Mouse (Mus musculus) C2C12 (cell line): ENCODE results near the gene Rnf26. TPM values are rescaled to one million over a fixed set of nuclear protein-coding genes. Genes with fewer than 3 reads are reported as not detected.

Experiments used
- H3K27me3 ChIP-seq: one replicate; pipeline ENCODE4 v1.6.1; 2011; ENCODE audit not compliant: control insufficient read depth, insufficient read depth, insufficient read length
- H3K36me3 ChIP-seq: one replicate; pipeline ENCODE4 v1.6.1; 2011; ENCODE audit not compliant: control insufficient read depth, insufficient read depth
- H3K4me3 ChIP-seq: one replicate; pipeline ENCODE4 v1.5.1; 2011; ENCODE audit warnings: mild to moderate bottlenecking, control low read depth; ENCODE audit not compliant: poor library complexity, insufficient read depth, severe bottlenecking
- H3K79me2 ChIP-seq: one replicate; pipeline ENCODE4 v1.6.1; 2011; ENCODE audit not compliant: control insufficient read depth, insufficient read depth
- H3K79me3 ChIP-seq: one replicate; pipeline ENCODE4 v1.6.1; 2011; ENCODE audit warnings: low read depth, control low read depth
- H3ac ChIP-seq: one replicate; pipeline ENCODE3; 2011; ENCODE audit warnings: low read depth; ENCODE audit not compliant: control insufficient read depth, insufficient read length
- CEBPB ChIP-seq: IDR thresholded peaks from one replicate; pipeline ENCODE4 v1.6.1; 2011; ENCODE audit warnings: low read depth, mild to moderate bottlenecking, control low read depth, moderate library complexity
- CTCF ChIP-seq: IDR thresholded peaks from one replicate; pipeline ENCODE4 v1.5.1; 2011; ENCODE audit not compliant: control insufficient read depth, insufficient read depth, insufficient read length
- FOSL1 ChIP-seq: IDR thresholded peaks from one replicate; pipeline ENCODE4 v1.8.0; 2011; ENCODE audit warnings: mild to moderate bottlenecking, low read length; ENCODE audit not compliant: poor library complexity, insufficient read depth, severe bottlenecking
- MAX ChIP-seq: IDR thresholded peaks from one replicate; pipeline ENCODE4 v1.6.1; 2011; ENCODE audit warnings: mild to moderate bottlenecking, control low read depth
- MYOD1 ChIP-seq: IDR thresholded peaks from one replicate; pipeline ENCODE4 v1.6.1; 2011; ENCODE audit warnings: low read depth; ENCODE audit not compliant: control insufficient read depth, insufficient read length
- MYOG ChIP-seq: IDR thresholded peaks from one replicate; pipeline ENCODE4 v1.6.1; 2011; ENCODE audit not compliant: control insufficient read depth, insufficient read length; ENCODE audit errors: extremely low read depth
- USF1 ChIP-seq: IDR thresholded peaks from one replicate; pipeline ENCODE4 v1.6.1; 2011; ENCODE audit warnings: low read depth, mild to moderate bottlenecking, control low read depth, moderate library complexity
- polyA plus RNA-seq: library from polyadenylated mRNA; unstranded; fragments of >200 nt; fragmentation: generic; extraction: Trizol; gene quantifications from one replicate; pipeline ENCODE4 v1.2.1, GENCODE M21; 2012; ENCODE audit warnings: missing spikeins

The Rnf26 gene
- polyA plus RNA-seq, 1 experiment = 52.6 TPM

DNA sequence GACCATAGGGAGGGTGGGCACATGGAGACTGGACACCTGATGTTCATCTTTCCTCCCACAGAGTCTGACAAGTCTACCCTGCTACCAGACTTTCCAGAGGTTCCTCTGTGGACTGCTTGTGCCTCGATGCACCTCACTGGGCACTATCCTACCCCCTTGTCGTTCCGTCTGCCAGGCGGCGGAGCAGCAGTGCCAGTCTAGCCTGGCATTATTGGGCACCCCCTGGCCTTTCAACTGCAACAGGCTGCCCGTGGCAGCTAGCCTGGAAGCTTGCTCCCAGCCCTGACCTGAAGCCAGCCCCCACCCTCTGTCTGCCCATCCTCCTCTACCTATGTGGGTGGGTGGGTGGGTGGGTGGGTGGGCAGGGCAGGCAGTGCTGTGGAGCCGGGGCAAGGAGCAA lies 7.1 kb downstream of the Rnf26 start:
- Histone ChIP-seq H3K4me3 (no peak overlapping the region), H3K79me2 (peaks cover 52% of the 10 kb centered on the region), H3K79me3 (peaks cover 23% of the 10 kb centered on the region), H3K27me3 (no peaks in the 10 kb centered on the region), H3K36me3 (peaks cover 11% of the 10 kb centered on the region), H3ac (no peak overlapping the region)
- TF ChIP-seq CEBPB (no peak), MYOD1 (no peak), FOSL1 (no peak), CTCF (no peak), USF1 (no peak), MYOG (no peak), MAX (no peak)

- Histone ChIP-seq H3K79me3 (peaks cover 23% of the 10 kb centered on the region), H3K36me3 (peaks cover 11% of the 10 kb centered on the region), H3K79me2 (peaks cover 48% of the 10 kb centered on the region), H3K27me3 (no peaks in the 10 kb centered on the region), H3ac (no peak overlapping the region), H3K4me3 (no peak overlapping the region)
- TF ChIP-seq CTCF (no peak), MAX (no peak), USF1 (no peak), CEBPB (no peak), MYOD1 (no peak), MYOG (no peak), FOSL1 (no peak)
Measured at GRCm38 (mm10) chr9:44105781-44106180, 7.5 kb downstream of the Rnf26 start.

DNA sequence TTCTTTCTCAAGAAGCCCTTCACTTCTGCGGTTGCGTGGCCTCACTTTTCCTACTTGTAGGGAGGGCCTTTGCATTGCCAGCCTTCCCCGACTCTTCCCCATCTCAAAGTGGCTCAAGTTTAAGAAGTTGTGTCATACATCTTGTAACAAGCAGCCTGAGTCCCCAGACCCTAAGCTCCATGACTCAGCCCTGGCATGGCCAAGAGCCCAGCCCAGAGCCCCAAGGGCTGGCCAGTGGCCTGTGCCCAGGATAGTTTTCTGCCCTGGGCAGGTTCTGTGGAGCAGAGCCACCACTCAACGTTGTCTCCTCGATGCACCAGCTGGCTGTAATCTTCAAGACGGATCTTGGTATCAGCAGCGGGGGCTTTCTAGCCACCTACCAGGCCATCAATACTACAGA lies 8.4 kb downstream of the Rnf26 start:
- H3K27me3 ChIP-seq = no peaks in the 10 kb centered on the region
- no peak overlapping the region for H3ac ChIP-seq
- H3K4me3 ChIP-seq = no peak overlapping the region
- H3K79me2 ChIP-seq = peaks cover 39% of the 10 kb centered on the region
- TF ChIP-seq MYOG (no peak), USF1 (no peak), CTCF (no peak), FOSL1 (no peak), MYOD1 (no peak), MAX (no peak), CEBPB (no peak)
- peaks cover 11% of the 10 kb centered on the region for H3K36me3 ChIP-seq
- H3K79me3 ChIP-seq = peaks cover 20% of the 10 kb centered on the region

DNA sequence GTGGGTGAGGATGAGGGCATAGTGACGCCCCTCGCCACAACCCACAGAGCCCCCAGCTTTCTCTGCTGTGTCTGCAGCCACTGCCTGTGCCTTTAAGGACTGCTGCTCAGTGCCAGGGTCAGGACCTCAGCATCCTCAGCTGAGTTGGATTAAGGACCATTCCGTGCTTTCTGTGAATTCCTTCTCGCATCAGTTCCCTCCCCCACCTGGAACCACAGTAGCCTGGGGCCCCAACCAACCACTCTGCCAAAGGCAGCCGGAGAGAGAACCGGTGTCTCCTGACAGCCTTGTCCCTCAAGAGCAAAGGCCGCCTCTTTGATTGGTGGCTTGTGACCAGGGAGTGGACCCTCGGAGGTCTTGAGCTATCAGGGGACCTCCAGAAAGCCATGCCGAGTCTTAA lies 11.8 kb downstream of the Rnf26 start, which contains the start of gene Mfrp:
Gene Mfrp (plus strand): TSS at position 240 of the 400 bp plus-strand sequence.
- Histone ChIP-seq H3ac (no peak within 1 kb of the TSS), H3K79me2 (peaks cover 5% of the 10 kb centered on the region), H3K79me3 (peaks cover under 1% of the 10 kb centered on the region), H3K27me3 (no peaks in the 10 kb centered on the region), H3K4me3 (no peak within 1 kb of the TSS), H3K36me3 (no peaks in the 10 kb centered on the region)
- TF ChIP-seq FOSL1 (no peak), CEBPB (no peak), CTCF (no peak), USF1 (no peak), MYOD1 (no peak), MAX (no peak), MYOG (no peak)

DNA sequence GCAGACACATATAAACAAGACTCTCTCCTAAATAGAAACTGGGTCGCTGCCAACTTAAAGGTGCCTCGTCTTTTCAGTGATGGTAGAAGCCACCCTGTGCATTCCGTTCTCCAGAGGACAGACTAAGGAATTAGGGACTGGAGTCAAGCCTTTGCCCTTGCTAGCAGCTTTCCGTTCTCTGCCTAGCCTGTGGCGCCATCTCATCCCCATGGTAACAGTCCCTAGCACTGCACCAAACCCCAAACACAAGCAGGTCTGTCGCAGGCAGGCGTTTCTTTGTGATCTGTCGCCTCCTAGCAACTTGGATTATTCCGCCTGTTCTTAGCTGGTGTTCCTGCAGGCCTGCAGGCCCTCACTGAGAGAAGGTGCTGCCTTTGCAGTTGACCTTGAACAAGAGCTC lies 16.8 kb downstream of the Rnf26 start:
- TF ChIP-seq FOSL1 (no peak), MYOD1 (no peak), MYOG (no peak), MAX (no peak), CEBPB (no peak), USF1 (no peak), CTCF (no peak)
- Histone ChIP-seq H3K79me2 (no peaks in the 10 kb centered on the region), H3K4me3 (no peak overlapping the region), H3ac (no peak overlapping the region), H3K79me3 (no peaks in the 10 kb centered on the region), H3K36me3 (no peaks in the 10 kb centered on the region), H3K27me3 (no peaks in the 10 kb centered on the region)

DNA sequence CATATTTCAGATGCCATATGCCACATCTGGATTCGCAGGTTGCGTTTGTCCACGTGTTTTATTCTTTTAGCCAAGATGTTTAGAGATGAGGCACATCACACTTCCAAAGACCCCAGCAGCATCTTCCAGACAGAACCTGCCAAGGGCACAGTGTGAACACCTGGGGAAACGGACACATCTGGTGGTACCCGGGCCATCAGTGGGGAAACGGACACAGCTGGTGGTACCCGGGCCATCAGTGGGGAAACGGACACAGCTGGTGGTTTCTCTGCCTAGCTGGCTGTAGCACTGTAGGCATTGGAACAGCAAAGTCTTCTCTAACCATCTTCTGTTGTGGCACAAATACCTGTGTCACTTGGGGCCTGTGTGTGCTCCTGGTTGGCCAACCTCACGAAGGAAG lies 17.5 kb downstream of the Rnf26 start:
- Histone ChIP-seq H3K27me3 (no peaks in the 10 kb centered on the region), H3K36me3 (no peaks in the 10 kb centered on the region), H3K4me3 (no peak overlapping the region), H3K79me3 (no peaks in the 10 kb centered on the region), H3K79me2 (no peaks in the 10 kb centered on the region), H3ac (no peak overlapping the region)
- TF ChIP-seq MYOD1 = no peak
- TF ChIP-seq MAX = no peak

DNA sequence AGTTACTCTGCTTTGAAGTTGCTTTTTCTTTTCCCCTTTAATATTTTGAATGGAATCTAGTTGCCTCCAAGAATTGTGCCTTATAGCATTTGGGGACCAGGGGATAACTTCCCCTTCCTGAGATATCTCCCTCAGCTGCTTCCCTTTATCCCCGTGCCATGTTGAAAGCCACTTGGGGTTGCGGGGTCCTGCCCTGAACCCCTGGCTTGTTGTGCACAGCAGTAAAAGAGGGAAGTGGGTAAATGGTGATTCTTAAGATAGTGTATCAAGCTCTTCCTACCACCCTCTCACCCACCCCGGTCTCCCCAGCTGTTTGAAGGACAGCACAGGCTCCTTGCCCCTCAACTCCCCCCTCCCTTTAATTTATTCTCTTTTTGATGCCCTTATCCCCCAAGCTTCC lies 18.6 kb downstream of the Rnf26 start:
- Histone ChIP-seq H3K36me3 (no peaks in the 10 kb centered on the region), H3K4me3 (no peak overlapping the region), H3K79me3 (no peaks in the 10 kb centered on the region), H3K27me3 (no peaks in the 10 kb centered on the region), H3ac (no peak overlapping the region), H3K79me2 (no peaks in the 10 kb centered on the region)
- TF ChIP-seq USF1 = no peak
- TF ChIP-seq CEBPB = no peak
- no peak for TF ChIP-seq MYOD1
- no peak for TF ChIP-seq CTCF
- no peak for TF ChIP-seq MAX
- TF ChIP-seq FOSL1 = no peak
- no peak for TF ChIP-seq MYOG
